Comparison of ENCODE assay signal across 9 mouse cellular contexts in the genomic region with DNA sequence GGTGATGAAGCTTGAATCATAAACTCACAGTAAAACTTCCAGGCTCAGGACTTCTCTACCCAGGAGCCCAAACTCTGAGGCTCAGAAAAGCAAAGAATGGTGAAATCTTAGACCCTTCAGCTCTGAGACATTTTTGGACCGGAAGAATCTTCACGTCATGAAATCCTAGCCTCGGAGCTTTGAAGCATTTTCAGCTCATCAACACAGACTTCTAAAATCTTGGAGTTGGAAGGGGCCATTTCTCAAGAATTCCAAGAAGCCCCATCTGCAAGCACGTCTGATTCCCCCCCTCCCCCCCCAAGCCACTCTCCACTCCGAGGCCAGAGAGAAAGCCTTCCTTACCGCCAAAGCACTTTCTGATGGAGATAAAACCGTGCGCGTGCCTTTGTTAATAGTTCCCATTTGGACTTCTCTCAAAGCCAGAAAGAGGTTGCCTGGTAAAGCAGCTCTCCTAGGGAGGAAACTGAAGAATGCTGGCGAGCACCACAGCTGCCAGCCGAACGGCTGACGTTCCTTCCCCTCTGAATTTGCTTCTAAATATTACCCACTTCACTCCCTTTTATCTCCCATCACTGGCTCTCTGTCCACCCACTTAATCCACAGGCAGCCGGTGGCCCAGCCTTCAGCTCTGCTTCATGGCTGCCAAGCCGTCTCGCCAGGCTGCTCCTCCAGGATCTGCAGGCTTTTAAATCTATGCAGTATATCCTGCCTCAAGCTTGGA. TPM values are rescaled to one million over a fixed set of nuclear protein-coding genes. Genes with fewer than 3 reads are reported as not detected.
DNase-seq lines count a peak whose midpoint lies in the region; ATAC-seq and TF ChIP-seq lines count a peak whose summit lies in the region.
"Had no signal": no experiment of that assay in that cellular context is flagged by ENCODE, and none has a peak within 500 bp of the region (broad histone marks: within the 10 kb centered on the region; RNA-seq: fewer than 3 reads in every experiment).

No protein-coding gene starts in this region.

- H3K27ac ChIP-seq in heart, embryonic 10.5 days: no peak overlapping the region
- H3K27ac ChIP-seq in heart, embryonic 14.5 days (replicated peaks in 1 of 2; ENCODE audit: control insufficient read depth in 1 of 2, insufficient read depth in 1 of 2, low read depth in 2 of 2, low read length in 2 of 2): no peak overlapping the region
- no peak overlapping the region for H3K27ac ChIP-seq in kidney, embryonic 16.5 days (ENCODE audit: low read length)

- no peaks in the 10 kb centered on the region for H3K36me3 ChIP-seq in heart, embryonic 10.5 days
- no peaks in the 10 kb centered on the region for H3K36me3 ChIP-seq in heart, embryonic 14.5 days (ENCODE audit: control insufficient read depth, insufficient read depth, low read length)
- H3K36me3 ChIP-seq in kidney, embryonic 16.5 days (ENCODE audit: insufficient read depth, low read length): no peaks in the 10 kb centered on the region

- no peaks in the 10 kb centered on the region for H3K9me3 ChIP-seq in heart, embryonic 10.5 days
- no peaks in the 10 kb centered on the region for H3K9me3 ChIP-seq in heart, embryonic 14.5 days (ENCODE audit: control insufficient read depth, low read length)
- H3K9me3 ChIP-seq in kidney, embryonic 16.5 days (ENCODE audit: low read length): no peaks in the 10 kb centered on the region
- H3K9me3 ChIP-seq: megakaryocyte, embryonic 14.5 days had no signal

- DNase-seq in heart, adult 11 months: peak; percentile 97
- no peak for DNase-seq in heart, embryonic 10.5 days (ENCODE audit: low spot score)
- peak; percentile 57 for DNase-seq in brain, embryonic 14.5 days (ENCODE audit: low read depth)
- peak; percentile 10 for DNase-seq in lung, postnatal 36 days
- DNase-seq in adrenal gland, postnatal 14 days: no peak
- DNase-seq in thymus, postnatal 36 days: no peak

- no peak for TF ChIP-seq POLR2A in brain, embryonic 14.5 days (IDR thresholded peaks at IDR 0.05; ENCODE audit: borderline replicate concordance, extremely low read depth, insufficient read depth, insufficient read length, poor library complexity, severe bottlenecking)

- peak overlapping the region; percentile 40 for H3K4me2 ChIP-seq in heart, embryonic 14.5 days (ENCODE audit: low read length)
- no peak overlapping the region; the same call in 1 of the 2 replicates for H3K4me2 ChIP-seq in kidney, embryonic 16.5 days (replicated peaks; ENCODE audit: low read depth, low read length)

- no peak overlapping the region for H3K4me3 ChIP-seq in heart, embryonic 10.5 days
- H3K4me3 ChIP-seq in heart, embryonic 14.5 days (ENCODE audit: control insufficient read depth in 1 of 2, insufficient read depth in 1 of 2, low read depth in 1 of 2, low read length in 2 of 2): no peak overlapping the region
- no peak overlapping the region for H3K4me3 ChIP-seq in kidney, embryonic 16.5 days (ENCODE audit: low read length)
- H3K4me3 ChIP-seq: megakaryocyte, embryonic 14.5 days had no signal

- WGBS in heart, embryonic 10.5 days: 27% methylated on average over 16 of the region's 16 CpGs
- 14% methylated on average over 16 of the region's 16 CpGs for WGBS in heart, embryonic 14.5 days
- WGBS in kidney, embryonic 16.5 days: 36% methylated on average over 16 of the region's 16 CpGs

- H3K27me3 ChIP-seq in heart, embryonic 10.5 days (ENCODE audit: insufficient read depth, poor library complexity, severe bottlenecking): peaks cover 96% of the 10 kb centered on the region
- peaks cover 81% of the 10 kb centered on the region for H3K27me3 ChIP-seq in heart, embryonic 14.5 days (ENCODE audit: control insufficient read depth, insufficient read depth, low read length)
- no peaks in the 10 kb centered on the region for H3K27me3 ChIP-seq in kidney, embryonic 16.5 days (ENCODE audit: insufficient read depth, low read length)

- H3K9ac ChIP-seq in heart, embryonic 14.5 days (ENCODE audit: low read length): 0 out of 2 replicates have a peak overlapping the region, but pooled peaks have one; percentile 19
- no peak overlapping the region for H3K9ac ChIP-seq in kidney, embryonic 16.5 days (replicated peaks; ENCODE audit: low read length)

- no peak for TF ChIP-seq CTCF in brain, embryonic 14.5 days (IDR thresholded peaks at IDR 0.05; ENCODE audit: borderline replicate concordance, extremely low read depth, insufficient read depth, insufficient read length)

- H3K4me1 ChIP-seq in heart, embryonic 10.5 days: peaks cover 21% of the 10 kb centered on the region
- peaks cover 10 to 17% of the 10 kb centered on the region in 2 experiments for H3K4me1 ChIP-seq in heart, embryonic 14.5 days (ENCODE audit: control insufficient read depth in 2 of 2, insufficient read depth in 2 of 2, low read length in 2 of 2)
- peaks cover 20% of the 10 kb centered on the region for H3K4me1 ChIP-seq in kidney, embryonic 16.5 days (ENCODE audit: insufficient read depth, low read length)
- H3K4me1 ChIP-seq: megakaryocyte, embryonic 14.5 days had no signal

- no peak for ATAC-seq in heart, embryonic 14.5 days (ENCODE audit: insufficient number of reproducible peaks, insufficient read depth, low FRiP score, low read depth)
- no peak for ATAC-seq in kidney, embryonic 16.5 days (ENCODE audit: low FRiP score, low TSS enrichment)

RNA-seq across cellular contexts. Expression of a gene that starts 9.6 kb away (rescaled TPM):
- polyA plus RNA-seq in heart, embryonic 10.5 days (2016; fragmentation: Nextera tagmentation; extraction: Ambion mirVana): 0.65 and 2.2 TPM in 2 replicates
- 0.61 and 1.5 TPM in 2 replicates for polyA plus RNA-seq in brain, embryonic 14.5 days (2012; rRNA removed)
- 1.9 and 2.7 TPM in 2 replicates for polyA plus RNA-seq in heart, embryonic 14.5 days (2014; fragmentation: Nextera tagmentation; extraction: Ambion mirVana)
- 0.90 and 1.0 TPM in 2 replicates for total RNA-seq in adrenal gland, postnatal 14 days (2021)
- 5.7 and 6.1 TPM in 2 replicates for polyA plus RNA-seq in kidney, embryonic 16.5 days (2015; fragmentation: Nextera tagmentation; extraction: Ambion mirVana)

Comparison
In these comparisons a context has a peak if more than half of its experiments do, and no peak if none do; other contexts are left out.
1. DNase-seq: peak in heart, adult 11 months (single experiment), brain, embryonic 14.5 days (single experiment) and lung, postnatal 36 days (single experiment); none in heart, embryonic 10.5 days (single experiment), adrenal gland, postnatal 14 days (single experiment) and thymus, postnatal 36 days (0 of 2).